Mouse (Mus musculus) intestine, embryonic 14.5 days (tissue): Measurements from ENCODE around the gene Sbf2. TPM values are rescaled to one million over a fixed set of nuclear protein-coding genes. Genes with fewer than 3 reads are reported as not detected.
A peak's percentile ranks its signal among the peaks of the same experiment; 100 is the strongest.

Experiments used
- ATAC-seq: fragments of 200-750 bp; cut with Nextera tagmentation; replicated peaks from 2 replicates; pipeline ENCODE4 v1.8.0; 2017; ENCODE audit warnings: low read depth, moderate number of reproducible peaks, moderate TSS enrichment, moderate library complexity; ENCODE audit not compliant: low FRiP score, low TSS enrichment
- DNase-seq: peaks from one replicate; pipeline ENCODE4 v3.0.0-alpha.2; 2018; ENCODE audit warnings: low spot score
- H3K27ac ChIP-seq: fragments of 300-500 bp; sonication (generic); 2 replicates; pipeline ENCODE4 v1.5.1; 2014; ENCODE audit warnings: low read depth, mild to moderate bottlenecking, control low read depth
- H3K27me3 ChIP-seq: fragments of 300-500 bp; sonication (generic); replicated peaks from 2 replicates; pipeline ENCODE4 v1.6.1; 2014; ENCODE audit warnings: low read length, control low read depth; ENCODE audit not compliant: control insufficient read depth, insufficient read depth
- H3K36me3 ChIP-seq: fragments of 300-500 bp; sonication (generic); 2 replicates; pipeline ENCODE4 v1.6.1; 2014; ENCODE audit warnings: low read length, control low read depth; ENCODE audit not compliant: control insufficient read depth, insufficient read depth
- H3K4me1 ChIP-seq: fragments of 300-500 bp; sonication (generic); replicated peaks from 2 replicates; pipeline ENCODE4 v1.6.1; 2014; ENCODE audit warnings: low read length, control low read depth, mixed read lengths; ENCODE audit not compliant: control insufficient read depth, insufficient read depth
- H3K4me2 ChIP-seq: fragments of 300-500 bp; sonication (generic); 2 replicates; pipeline ENCODE4 v1.6.1; 2014; ENCODE audit warnings: low read length
- H3K4me3 ChIP-seq: fragments of 300-500 bp; sonication (generic); 2 replicates; pipeline ENCODE4 v1.5.1; 2014; ENCODE audit warnings: low read depth, low read length, control low read depth, mixed read lengths
- H3K9ac ChIP-seq: fragments of 300-500 bp; sonication (generic); 2 replicates; pipeline ENCODE4 v1.6.1; 2014; ENCODE audit warnings: mild to moderate bottlenecking, low read length
- H3K9me3 ChIP-seq: fragments of 300-500 bp; sonication (generic); 2 replicates; pipeline ENCODE4 v1.6.1; 2016; ENCODE audit warnings: low read length, control low read depth; ENCODE audit not compliant: control insufficient read depth
- WGBS: fragments of 180-500 bp; shearing (Covaris S2); extraction: QIAGEN DNeasy Blood & Tissue Kit; methylation state at CpG from one replicate; pipeline ENCODE4 v1.1.7; 2014; 5-methylcytosine and 5-hydroxymethylcytosine counted together
- polyA plus RNA-seq: library from polyadenylated mRNA; unstranded; fragments of >200 nt; fragmentation: Nextera tagmentation; extraction: Ambion mirVana; gene quantifications from 2 replicates; pipeline ENCODE4 v1.2.1, GENCODE M21; 2014

Sbf2 gene
- polyA plus RNA-seq, 1 experiment from 2014 or later = 37.6 TPM

DNA sequence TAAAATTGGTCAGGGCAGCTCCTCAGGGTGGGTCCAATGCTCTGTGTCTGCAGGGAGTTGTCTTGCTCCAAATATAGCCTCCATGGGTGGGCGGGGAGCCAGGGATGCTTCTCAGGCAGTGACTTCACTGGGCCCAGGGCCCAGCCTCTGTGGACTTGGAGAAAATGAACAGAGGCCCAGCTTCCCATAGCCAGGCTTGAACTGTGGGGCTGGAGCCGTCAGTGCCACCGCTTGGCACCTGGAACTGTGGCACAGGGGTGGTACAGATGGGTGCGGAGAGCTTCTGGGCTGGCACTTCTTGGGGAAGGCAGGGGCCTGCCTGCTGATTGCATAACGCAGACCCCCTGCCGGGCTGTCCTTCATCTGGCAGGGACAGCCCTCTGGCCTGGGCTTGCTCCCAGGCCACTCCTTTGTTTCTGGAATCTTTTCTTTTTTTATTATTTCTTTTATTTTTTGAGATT lies 326.0 kb downstream of the Sbf2 start:
- Histone ChIP-seq H3K36me3 (0 out of 2 replicates have a peak, but pooled peaks cover 4% of the 10 kb centered on the region), H3K27ac (no peak overlapping the region), H3K4me2 (no peak overlapping the region), H3K9ac (no peak overlapping the region), H3K9me3 (no peaks in the 10 kb centered on the region), H3K4me1 (peaks cover 15% of the 10 kb centered on the region; the same call in 1 of the 2 replicates), H3K4me3 (no peak overlapping the region), H3K27me3 (no peaks in the 10 kb centered on the region)
- WGBS = 72% methylated on average over 6 of the region's 6 CpGs
- ATAC-seq = peak; percentile 26; the same call in 1 of the 2 replicates
- DNase-seq = no peak

DNA sequence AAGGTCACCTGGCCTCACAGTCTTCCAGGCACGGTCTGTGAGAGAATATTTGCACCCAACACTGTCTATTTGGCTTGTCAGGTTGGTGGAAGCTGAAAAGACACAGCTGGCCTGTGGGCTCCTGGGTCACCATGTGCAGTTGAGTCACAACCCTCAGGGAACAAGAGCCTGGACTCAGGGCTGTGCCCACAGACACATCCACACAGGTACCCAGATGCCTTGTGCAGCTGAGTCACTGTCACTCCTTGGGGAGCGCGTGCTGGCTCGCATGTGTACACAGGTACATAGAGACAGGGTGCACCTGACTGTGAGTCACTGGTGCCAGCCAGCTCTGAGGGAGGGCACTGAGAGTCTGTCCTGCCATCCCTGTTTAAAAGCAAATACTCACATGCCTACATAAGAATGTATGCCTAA lies 326.5 kb downstream of the Sbf2 start:
- H3K27ac ChIP-seq = no peak overlapping the region
- no peak for DNase-seq
- no peak; the same call in 1 of the 2 replicates for ATAC-seq
- no peak overlapping the region for H3K9ac ChIP-seq
- 0 out of 2 replicates have a peak, but pooled peaks cover 4% of the 10 kb centered on the region for H3K36me3 ChIP-seq
- no peak overlapping the region for H3K4me3 ChIP-seq
- peaks cover 15% of the 10 kb centered on the region; the same call in 1 of the 2 replicates for H3K4me1 ChIP-seq
- no peak overlapping the region for H3K4me2 ChIP-seq
- no peaks in the 10 kb centered on the region for H3K27me3 ChIP-seq
- 84% methylated on average over 4 of the region's 4 CpGs for WGBS
- no peaks in the 10 kb centered on the region for H3K9me3 ChIP-seq

DNA sequence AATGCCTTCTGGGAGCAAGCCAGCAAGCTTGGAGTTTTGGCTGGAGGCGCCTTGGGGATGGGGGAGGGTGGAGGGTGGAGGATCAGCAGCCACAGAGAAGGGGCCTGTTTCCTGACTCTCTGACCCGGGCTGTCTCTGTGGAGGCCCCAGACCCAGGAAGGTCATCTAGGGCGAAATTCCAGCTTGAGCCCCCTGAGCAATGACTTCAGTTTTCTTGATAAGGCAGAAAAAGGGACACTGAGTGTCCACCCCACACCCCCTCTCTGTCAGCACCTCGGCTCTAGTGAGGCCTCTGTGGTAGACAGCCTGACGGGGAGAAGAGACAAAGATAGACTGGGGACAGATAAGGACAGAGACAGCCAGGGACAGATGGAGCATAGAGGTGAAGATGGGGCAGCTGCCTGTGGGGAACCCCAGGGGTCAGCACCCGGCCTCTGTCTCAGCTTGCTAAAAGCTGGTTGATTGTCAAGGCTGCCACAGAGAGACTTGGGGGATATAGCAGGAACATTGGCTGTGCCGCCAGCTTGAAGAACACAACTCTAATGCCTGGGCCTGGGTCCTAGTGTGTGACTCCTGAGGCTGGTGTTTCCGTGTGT lies 327.1 kb downstream of the Sbf2 start:
- Histone ChIP-seq H3K4me2 (no peak overlapping the region), H3K4me1 (peaks cover 15% of the 10 kb centered on the region; the same call in 1 of the 2 replicates), H3K27me3 (no peaks in the 10 kb centered on the region), H3K27ac (no peak overlapping the region), H3K36me3 (peaks cover 5% of the 10 kb centered on the region; the same call in 1 of the 2 replicates), H3K4me3 (no peak overlapping the region), H3K9me3 (no peaks in the 10 kb centered on the region), H3K9ac (no peak overlapping the region)
- DNase-seq = no peak
- 51% methylated on average over 8 of the region's 8 CpGs for WGBS
- ATAC-seq = no peak

DNA sequence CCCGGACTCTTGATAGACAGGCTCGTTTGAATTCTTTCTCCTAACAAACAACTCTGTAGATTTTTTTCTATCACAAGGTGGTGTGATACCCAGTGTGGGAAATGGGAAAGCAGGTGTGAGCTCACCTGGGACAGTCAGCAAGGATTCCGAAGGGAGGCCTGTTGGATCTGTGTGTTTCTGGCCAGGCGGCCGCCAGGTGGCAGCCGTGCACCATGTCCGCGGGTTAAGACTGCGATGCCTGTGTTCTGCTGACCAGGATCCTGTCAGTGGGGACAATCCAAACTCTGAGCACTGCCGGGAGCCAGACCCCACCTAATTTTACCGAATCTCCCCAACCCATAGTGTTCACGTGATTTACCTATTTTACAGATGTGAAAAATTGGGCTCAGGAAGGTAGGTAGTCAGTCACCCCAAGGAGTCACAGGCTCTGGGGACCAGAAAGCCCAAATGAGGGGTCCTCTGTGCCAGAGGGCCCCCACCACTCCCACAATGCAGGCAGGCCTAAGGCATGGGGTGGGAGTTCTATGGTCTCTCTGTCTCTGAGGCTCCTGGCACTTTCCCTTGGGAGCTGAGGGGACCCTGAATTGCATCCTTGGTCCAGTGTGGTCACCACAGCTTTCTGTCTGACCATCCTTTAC lies 327.8 kb downstream of the Sbf2 start:
- ATAC-seq = peak; percentile 81
- Histone ChIP-seq H3K9ac (no peak overlapping the region), H3K36me3 (peaks cover 11% of the 10 kb centered on the region; the same call in 1 of the 2 replicates), H3K27ac (no peak overlapping the region), H3K4me1 (peaks cover 15% of the 10 kb centered on the region; the same call in 1 of the 2 replicates), H3K27me3 (no peaks in the 10 kb centered on the region), H3K4me2 (no peak overlapping the region), H3K9me3 (no peaks in the 10 kb centered on the region), H3K4me3 (no peak overlapping the region)
- peak; percentile 93 for DNase-seq
- 6% methylated on average over 12 of the region's 12 CpGs for WGBS

DNA sequence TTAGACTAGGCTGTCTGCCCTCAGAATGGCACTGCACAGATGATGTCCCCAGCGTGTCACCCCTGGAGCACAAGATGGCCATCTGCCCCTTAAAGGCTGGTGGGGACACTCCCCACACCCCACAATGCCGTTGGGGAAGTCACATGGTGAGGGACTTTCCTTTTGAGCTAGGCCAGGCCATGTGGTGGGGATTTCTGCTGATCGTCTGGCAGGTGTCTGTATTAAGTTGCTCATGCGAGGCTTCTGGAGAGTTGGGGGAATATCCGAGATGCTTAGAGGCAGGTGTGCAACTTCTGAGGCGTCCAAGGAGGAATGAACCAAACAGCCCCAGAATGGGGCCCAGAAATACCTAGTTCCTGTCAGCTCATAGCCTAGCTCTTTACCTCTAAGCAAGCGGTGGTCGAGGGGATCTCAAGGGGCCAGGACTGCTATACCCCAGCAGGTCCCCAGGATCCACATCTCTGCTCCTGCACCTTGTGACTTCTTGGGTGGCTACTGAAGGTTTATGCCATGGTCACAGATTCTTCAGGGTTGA lies 328.5 kb downstream of the Sbf2 start:
- ATAC-seq = 0 out of 2 replicates have a peak, but pooled peaks have one; percentile 25

DNA sequence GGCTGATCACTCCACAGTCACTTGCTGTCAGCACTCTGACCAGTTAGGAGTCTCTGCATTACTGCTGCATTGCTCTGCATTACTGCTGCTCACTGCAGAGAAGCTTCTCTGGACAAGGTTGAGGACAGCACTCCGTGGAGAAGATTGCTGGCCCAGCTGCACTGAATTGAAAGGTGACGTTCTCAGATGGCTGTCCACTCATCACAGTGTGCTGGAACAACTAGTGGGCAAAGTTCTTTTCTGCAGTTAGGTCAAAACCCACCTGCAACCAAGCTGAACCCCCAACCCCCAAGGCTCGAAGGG lies 328.9 kb downstream of the Sbf2 start:
- Histone ChIP-seq H3K9ac (no peak overlapping the region), H3K4me1 (peaks cover 15% of the 10 kb centered on the region; the same call in 1 of the 2 replicates), H3K27me3 (no peaks in the 10 kb centered on the region), H3K9me3 (no peaks in the 10 kb centered on the region), H3K36me3 (peaks cover 23% of the 10 kb centered on the region), H3K27ac (no peak overlapping the region), H3K4me2 (no peak overlapping the region), H3K4me3 (no peak overlapping the region)
- ATAC-seq (no peak), DNase-seq (no peak)
- WGBS = 74% methylated on average over 3 of the region's 3 CpGs

More for the DNA sequence above, 328.5 kb downstream of the Sbf2 start:
- Histone ChIP-seq H3K27ac (no peak overlapping the region), H3K36me3 (peaks cover 18% of the 10 kb centered on the region), H3K4me2 (no peak overlapping the region), H3K9ac (no peak overlapping the region), H3K27me3 (no peaks in the 10 kb centered on the region), H3K4me3 (no peak overlapping the region), H3K9me3 (no peaks in the 10 kb centered on the region), H3K4me1 (peaks cover 15% of the 10 kb centered on the region; the same call in 1 of the 2 replicates)
- WGBS = 80% methylated on average over 8 of the region's 8 CpGs
- DNase-seq = no peak

DNA sequence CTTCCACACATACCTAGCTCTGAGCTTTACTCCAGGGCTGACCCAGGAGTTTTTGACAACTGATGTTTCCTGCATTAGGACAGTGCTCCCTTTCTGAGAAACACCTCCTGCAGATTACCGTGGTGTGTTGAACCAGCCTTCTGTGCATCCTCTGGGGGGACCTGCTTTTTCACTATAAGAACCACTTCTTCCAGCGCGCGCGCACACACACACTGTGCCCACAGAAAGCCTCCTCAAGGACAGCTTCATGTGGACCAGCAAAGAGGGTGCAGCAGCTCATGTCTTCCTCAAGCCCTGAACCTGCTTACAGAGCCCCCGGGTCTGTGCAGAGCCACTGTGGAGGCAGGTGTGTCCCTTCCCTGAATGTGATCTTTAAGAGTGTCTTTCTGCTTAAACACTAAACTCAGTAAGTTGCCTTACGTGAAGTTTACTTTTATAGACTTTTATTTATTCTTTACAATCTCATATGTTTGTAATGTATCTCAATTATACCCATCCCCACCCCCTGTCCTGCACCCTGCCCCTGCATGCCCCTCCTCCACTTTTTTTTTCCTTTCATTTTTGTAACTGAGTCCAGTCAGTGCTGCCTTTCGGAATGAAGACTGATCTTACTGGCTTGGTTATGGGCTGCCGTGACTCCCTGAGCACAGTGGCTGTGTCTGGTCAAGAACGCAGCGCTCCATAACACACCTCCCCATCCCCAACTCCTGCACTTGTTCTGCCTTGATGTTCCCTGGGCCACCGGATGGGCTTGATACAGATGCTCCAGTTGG lies 329.5 kb downstream of the Sbf2 start:
- H3K4me1 ChIP-seq = peaks cover 15% of the 10 kb centered on the region; the same call in 1 of the 2 replicates
- H3K4me2 ChIP-seq = no peak overlapping the region
- no peaks in the 10 kb centered on the region for H3K27me3 ChIP-seq
- H3K36me3 ChIP-seq = peaks cover 28% of the 10 kb centered on the region
- H3K9me3 ChIP-seq = no peaks in the 10 kb centered on the region
- ATAC-seq (no peak), DNase-seq (no peak)
- WGBS = 88% methylated on average over 12 of the region's 12 CpGs
- H3K9ac ChIP-seq = no peak overlapping the region
- no peak overlapping the region for H3K4me3 ChIP-seq
- no peak overlapping the region for H3K27ac ChIP-seq

DNA sequence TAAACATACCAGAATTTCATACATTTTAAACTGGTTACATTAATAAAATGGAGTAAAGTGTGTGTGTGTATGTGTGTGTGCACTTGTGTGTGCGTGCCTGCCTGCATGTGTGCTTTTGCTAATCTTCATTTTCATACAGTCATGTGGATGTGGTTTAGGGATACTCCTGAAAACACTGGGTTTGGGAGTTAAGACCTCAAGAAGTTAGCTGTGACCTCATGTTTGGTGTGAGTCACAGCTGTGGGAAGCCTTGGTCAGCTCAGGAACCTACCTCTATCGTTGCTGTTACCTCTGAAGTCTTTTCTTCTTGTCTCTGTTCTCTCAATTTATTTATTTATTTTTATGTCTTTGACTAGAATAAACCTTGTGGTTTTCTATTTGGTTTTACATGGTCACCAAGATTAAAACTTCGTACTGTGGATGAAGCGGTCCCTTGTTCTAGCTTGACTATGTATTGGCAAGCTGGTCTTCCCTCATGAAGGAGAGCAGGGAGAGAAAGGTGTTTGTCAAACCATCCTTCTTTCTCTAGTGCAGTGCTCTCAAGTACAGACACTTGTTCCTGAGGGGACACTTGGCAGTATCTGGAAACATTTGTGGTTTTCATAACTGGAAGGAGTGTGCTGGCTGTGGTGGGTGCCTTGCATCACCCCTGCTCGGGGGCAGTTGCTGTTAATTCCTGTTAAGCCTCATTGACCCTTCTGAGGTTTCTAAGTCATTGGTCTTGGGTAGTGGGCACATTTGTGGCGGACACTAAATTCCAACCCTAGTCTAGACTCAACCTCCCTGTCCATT lies 331.0 kb downstream of the Sbf2 start:
- 92% methylated on average over 6 of the region's 6 CpGs for WGBS
- ATAC-seq (no peak), DNase-seq (no peak)
- Histone ChIP-seq H3K4me3 (no peak overlapping the region), H3K27me3 (no peaks in the 10 kb centered on the region), H3K27ac (no peak overlapping the region), H3K36me3 (peaks cover 40% of the 10 kb centered on the region), H3K9ac (no peak overlapping the region), H3K9me3 (no peaks in the 10 kb centered on the region), H3K4me2 (no peak overlapping the region), H3K4me1 (peaks cover 13% of the 10 kb centered on the region; the same call in 1 of the 2 replicates)
